Mouse (Mus musculus): Measurements from ENCODE around the gene Lpar2.

The Lpar2 gene

DNA sequence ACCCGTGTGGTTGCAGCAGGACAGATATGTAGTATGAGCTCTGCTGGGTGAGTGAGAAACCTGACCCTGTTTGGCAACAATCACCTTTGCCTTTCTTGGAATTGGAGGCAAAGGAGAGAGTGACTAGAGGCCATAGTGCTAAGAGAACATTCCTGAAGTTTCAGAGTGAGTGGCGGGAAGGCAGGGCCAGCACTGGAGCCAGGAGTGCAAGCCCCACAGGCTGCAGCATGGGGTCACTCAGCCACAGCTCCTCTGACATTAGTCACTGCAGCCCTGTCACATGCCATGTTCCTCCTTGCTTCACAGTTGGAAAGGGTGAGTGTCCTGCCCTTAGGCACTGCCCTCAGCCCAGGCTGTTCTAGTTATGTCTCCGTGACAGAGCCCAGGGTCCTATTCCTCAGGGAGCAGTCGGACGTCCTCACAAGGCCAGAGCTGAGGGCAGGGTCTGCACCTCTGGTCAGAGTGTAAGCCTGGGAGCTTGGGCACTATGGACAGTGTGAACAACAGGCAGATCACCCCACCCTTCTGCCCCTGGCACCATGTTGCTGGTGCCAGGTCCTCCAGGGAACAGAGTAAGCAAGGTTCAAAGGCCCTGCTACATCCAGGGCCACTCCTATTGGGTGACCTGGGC lies 45.6 kb downstream of the Lpar2 start:
- DNase-seq (ENCODE audit: low read depth, low spot score), result no peak

DNA sequence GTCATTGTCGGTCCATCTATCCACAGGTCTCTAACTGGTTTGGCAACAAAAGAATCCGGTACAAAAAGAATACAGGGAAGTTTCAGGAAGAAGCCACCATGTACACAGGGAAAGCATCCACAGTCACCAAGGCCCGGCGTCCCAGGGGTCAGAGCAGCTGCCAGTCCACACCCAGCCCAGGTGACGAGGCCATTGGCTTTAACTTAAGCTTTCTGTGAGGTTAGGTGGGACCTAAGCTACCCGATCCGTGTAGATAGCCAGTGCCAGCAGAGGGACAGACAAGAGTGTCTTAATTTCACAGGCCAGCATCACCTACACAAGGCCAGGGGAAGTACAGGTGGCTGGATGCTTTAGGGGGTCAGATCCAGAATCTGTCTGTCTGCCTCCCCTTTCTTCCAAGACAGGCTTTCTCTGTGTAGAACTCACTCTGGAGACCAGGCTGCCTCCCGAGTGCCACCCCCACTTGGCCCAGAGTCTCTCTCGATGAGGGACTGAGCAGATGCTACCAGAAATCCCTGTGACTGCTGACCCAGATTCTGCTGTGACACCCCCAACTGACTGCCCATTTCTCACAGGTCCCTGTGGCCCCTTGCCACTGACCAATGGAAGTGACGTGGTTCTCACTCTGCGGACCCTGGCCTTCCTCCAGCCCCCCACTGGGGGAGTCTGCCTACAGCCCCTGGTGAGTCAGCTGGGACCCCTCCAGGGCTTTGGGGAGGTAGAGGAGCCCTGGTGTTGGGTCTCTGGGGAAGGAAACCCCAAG lies 48.0 kb downstream of the Lpar2 start:
- no peak for DNase-seq (ENCODE audit: low read depth, low spot score)

DNA sequence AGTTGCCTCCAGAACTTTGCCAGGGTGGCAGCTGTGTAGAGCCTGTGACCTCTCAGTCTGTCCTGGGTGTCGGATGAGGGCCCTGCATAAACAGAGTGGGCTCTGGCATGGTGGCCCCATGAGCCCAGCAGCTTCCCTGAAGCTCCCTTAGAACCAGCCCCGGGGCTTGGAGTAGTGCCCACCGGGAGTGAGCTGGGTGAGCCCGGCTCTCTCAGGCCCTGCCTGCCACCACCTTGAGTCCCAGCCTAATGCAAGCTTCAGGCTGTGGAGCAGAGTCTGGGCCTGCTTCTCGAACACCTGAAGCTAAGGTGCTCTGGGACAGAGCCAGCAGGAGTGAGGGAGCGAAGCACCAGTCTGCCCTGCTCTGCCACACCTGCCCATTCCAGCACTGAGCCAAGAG lies 48.7 kb downstream of the Lpar2 start:
- no peak for DNase-seq (ENCODE audit: low read depth, low spot score)

DNA sequence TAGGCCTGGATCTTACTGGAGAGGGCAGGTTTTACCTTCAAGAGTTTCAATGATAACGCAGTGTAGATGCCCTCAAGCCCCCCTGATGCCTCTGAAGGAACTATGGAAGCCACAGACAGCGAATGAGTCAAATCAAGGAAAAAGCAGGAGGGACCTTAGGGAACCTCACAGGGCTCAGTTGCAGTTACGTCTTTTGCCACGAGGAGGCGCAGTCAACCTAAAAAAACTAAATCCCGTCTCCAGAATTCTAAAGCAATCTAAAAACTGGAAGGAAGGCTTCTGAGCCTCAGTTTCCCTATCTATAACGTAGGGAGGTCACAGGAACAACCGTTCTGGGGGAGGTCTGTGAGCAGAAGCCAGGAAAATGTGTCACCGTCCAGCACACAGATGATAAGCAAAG lies 51.9 kb downstream of the Lpar2 start:
- DNase-seq (ENCODE audit: low read depth, low spot score), result peak; percentile 73

DNA sequence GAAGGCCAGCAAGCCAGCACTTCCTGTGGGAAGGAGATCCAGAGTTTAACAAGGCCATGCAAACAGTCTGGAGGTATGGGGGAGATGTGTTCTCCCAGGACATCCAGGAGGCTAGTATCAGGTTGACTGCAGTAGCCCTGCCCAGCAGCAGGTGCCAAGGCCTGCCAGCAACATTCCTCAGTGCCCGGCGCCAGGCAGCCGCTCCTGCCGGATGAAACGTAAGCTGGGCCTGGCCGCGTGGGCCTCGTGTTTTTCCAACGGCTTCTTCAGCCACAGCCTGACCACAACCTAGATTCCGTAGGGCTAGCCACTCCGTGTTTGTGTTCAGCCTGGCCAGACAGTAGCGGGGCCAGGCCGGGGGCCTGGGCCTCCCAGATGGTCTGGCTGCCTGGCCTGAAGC lies 52.4 kb downstream of the Lpar2 start:
- DNase-seq (ENCODE audit: low read depth, low spot score), result no peak

DNA sequence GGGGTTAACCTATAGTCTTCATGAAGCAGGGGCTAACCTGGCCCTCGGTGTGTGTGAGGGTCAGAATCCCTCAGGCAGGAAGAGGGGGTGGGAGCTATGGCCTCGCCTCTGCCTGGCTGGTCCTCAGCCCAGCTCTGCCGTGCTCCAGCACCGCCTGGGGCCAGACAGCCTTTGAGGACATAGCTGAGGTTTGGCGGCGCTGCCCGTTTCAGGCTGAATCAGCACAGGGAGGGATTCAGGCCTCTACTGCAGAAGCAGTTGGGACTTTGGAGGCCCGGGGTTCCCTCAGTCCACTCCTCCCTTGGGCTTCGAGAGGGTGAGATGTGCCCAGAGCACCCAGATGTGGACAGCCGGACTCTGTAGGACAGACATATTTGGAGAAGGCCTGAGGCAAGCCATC lies 53.9 kb downstream of the Lpar2 start:
- DNase-seq (ENCODE audit: low read depth, low spot score), result no peak

DNA sequence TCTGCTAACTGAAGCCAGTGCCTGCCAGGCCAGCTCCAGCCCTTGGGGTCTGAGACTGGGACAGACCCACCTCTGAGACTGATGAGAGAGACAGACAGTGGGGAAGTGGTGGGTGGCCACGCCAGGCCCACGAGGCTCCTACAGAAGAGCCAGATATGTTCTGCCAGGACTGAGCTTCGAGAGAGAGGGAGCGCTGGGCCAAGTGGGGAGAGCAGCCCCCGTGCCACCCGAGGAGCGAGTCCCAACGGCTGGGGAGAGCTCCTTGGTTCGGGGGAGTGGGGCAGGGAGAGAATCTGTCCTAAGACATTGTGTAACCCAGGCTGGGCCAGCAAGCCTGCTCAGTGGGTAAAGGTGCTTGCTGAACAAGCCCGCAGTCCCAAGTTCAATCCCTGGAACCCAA lies 54.7 kb downstream of the Lpar2 start:
- DNase-seq (ENCODE audit: low read depth, low spot score), result no peak

DNA sequence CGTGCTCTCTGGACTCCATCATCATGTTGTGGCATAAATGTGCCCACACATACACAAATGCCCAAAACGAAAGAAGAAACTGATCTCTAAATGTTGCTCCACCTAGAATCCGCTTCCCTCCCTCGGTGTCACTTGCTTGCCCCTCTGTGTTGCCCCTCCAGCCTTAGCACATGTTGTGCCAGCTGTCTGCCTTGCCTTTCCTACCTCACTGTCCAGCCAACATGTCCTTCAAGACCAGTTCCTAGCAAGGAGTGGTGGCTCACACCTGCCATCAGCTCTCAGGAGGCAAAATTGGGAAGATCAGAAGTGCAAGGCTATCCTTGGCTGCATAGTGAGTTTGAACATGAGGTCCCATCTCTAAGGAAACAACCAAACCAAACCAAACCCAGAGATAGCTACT lies 55.2 kb downstream of the Lpar2 start:
- DNase-seq (ENCODE audit: low read depth, low spot score), result no peak

DNA sequence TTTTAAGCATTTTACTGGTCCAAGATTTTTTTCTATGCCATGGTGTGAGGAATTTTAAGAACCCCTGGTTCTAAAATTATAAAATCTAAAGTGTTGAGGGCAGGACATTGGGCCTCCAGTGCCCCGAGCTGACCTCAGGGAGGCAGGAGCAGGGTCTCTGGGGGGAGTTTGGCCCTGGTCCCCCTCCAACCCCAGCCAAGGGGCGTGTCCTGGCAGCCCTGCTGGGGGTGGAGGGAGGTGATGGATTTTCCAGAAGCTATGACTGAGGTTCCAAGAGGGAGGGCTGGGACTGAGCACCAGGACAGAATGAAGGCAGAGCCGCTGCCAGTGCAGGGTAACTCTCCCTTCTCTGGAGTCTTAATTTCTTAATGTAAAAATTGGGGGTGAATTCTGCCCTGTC lies 55.8 kb downstream of the Lpar2 start:
- DNase-seq (ENCODE audit: low read depth, low spot score), result no peak

DNA sequence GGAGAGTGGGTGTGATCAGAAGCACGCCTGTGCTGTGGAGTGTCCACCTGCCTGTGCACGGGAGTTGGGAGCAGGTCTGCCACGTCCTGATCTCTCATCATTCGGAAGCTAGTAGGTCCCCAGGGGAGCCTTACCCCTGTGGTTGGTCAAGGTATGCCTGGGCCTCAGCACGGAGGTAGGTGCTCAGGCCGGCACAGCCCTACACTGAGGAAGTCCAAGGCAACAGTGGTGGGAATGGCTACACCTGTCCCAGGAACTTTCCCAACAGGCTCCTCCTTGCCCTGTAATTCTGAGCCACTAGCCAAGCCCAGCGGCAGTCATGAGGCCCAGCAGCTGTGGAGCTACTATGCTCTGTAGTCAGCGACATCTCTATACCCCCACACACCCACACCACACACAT lies 57.4 kb downstream of the Lpar2 start:
- no peak for DNase-seq (ENCODE audit: low read depth, low spot score)
